Mouse (Mus musculus) midbrain, embryonic 13.5 days (tissue): Measurements from ENCODE around the gene Syngap1. TPM values are rescaled to one million over a fixed set of nuclear protein-coding genes. Genes with fewer than 3 reads are reported as not detected.

ENCODE experiments used
- ATAC-seq: fragments of 200-750 bp; cut with Nextera tagmentation; 2 replicates; pipeline ENCODE4 v1.8.0; 2017; ENCODE audit warnings: mild to moderate bottlenecking, moderate TSS enrichment, moderate library complexity
- H3K27ac ChIP-seq: fragments of 300-500 bp; sonication (generic); 2 replicates; pipeline ENCODE4 v1.5.1; 2015; ENCODE audit warnings: inconsistent platforms, mild to moderate bottlenecking, moderate library complexity
- H3K27me3 ChIP-seq: fragments of 300-500 bp; sonication (generic); 2 replicates; pipeline ENCODE4 v1.6.1; 2015; ENCODE audit warnings: mild to moderate bottlenecking, inconsistent platforms
- H3K36me3 ChIP-seq: fragments of 300-500 bp; sonication (generic); 2 replicates; pipeline ENCODE4 v1.6.1; 2015; ENCODE audit warnings: mild to moderate bottlenecking, inconsistent platforms
- H3K4me1 ChIP-seq: fragments of 300-500 bp; sonication (generic); replicated peaks from 2 replicates; pipeline ENCODE4 v1.6.1; 2015; ENCODE audit warnings: inconsistent platforms
- H3K4me2 ChIP-seq: fragments of 300-500 bp; sonication (generic); replicated peaks from 2 replicates; pipeline ENCODE4 v1.6.1; 2015; ENCODE audit warnings: moderate library complexity, mild to moderate bottlenecking, inconsistent platforms
- H3K4me3 ChIP-seq: fragments of 300-500 bp; sonication (generic); replicated peaks from 2 replicates; pipeline ENCODE4 v1.5.1; 2015; ENCODE audit warnings: mild to moderate bottlenecking, inconsistent platforms
- H3K9ac ChIP-seq: fragments of 300-500 bp; sonication (generic); replicated peaks from 2 replicates; pipeline ENCODE4 v1.6.1; 2015; ENCODE audit warnings: mild to moderate bottlenecking, inconsistent platforms
- H3K9me3 ChIP-seq: fragments of 300-500 bp; sonication (generic); 2 replicates; pipeline ENCODE4 v1.6.1; 2016; ENCODE audit warnings: mild to moderate bottlenecking, inconsistent platforms
- whole genome bisulfite sequencing: fragments of 180-500 bp; shearing (Covaris S2); methylation state at CpG from one replicate; pipeline ENCODE4 v1.1.7; 2015; 5-methylcytosine and 5-hydroxymethylcytosine counted together
- polyA plus RNA-seq: library from polyadenylated mRNA; unstranded; fragments of >200 nt; fragmentation: Nextera tagmentation; extraction: Ambion mirVana; gene quantifications from 2 replicates; pipeline ENCODE4 v1.2.1, GENCODE M21; 2015

The Syngap1 gene
- polyA plus RNA-seq, 1 experiment from 2014 or later: 6.2 TPM

DNA sequence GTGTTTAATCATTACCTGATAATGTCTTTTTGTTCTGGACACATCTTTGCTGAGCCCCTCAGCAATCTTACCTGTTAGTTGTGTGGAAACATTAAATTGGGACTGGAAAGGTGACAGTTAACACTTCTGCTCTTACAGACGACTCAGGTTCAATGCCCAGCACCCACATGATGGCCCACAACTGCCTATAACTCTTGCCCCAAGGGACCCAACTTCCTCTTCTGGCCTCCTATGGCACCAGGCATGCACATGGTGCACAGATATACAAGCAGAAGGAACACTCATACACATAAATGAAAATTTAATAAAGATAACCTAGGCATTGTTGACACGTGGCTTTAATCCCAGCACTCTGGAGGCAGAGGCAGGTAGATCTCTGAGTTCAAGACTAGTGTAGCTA, 38.4 kb downstream of the Syngap1 start:
- 83% methylated on average over 2 of the region's 2 CpGs for WGBS
- H3K36me3 ChIP-seq: peaks cover 63% of the 10 kb centered on the region
- no peaks in the 10 kb centered on the region for H3K9me3 ChIP-seq
- peaks cover 30% of the 10 kb centered on the region for H3K4me1 ChIP-seq
- no peak overlapping the region for H3K27ac ChIP-seq
- no peak for ATAC-seq
- H3K4me2 ChIP-seq: no peak overlapping the region
- H3K4me3 ChIP-seq: no peak overlapping the region
- no peak overlapping the region for H3K9ac ChIP-seq
- H3K27me3 ChIP-seq: no peaks in the 10 kb centered on the region

DNA sequence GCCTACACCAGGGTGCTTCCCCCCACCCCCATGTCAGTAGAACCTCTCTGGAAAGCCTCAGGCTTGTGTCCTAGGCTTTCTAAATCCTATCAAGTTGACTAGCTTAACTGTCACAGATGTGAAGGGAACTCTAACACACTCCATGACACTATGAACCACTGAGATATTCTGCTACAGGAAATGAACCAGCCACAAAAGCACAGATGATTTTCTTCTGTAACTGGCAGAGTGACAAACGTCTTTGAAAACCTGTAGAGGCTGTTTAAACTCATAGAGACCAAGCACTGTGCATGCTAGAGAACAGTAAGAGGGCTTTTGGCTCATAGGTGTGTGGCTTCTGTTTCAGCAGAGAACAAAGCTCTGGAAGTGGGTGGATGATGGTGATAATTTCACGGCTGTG, 40.0 kb downstream of the Syngap1 start:
- Histone ChIP-seq H3K27ac (no peak overlapping the region), H3K4me2 (no peak overlapping the region), H3K36me3 (peaks cover 46% of the 10 kb centered on the region), H3K9ac (no peak overlapping the region), H3K27me3 (no peaks in the 10 kb centered on the region), H3K4me3 (no peak overlapping the region), H3K4me1 (peaks cover 14% of the 10 kb centered on the region), H3K9me3 (no peaks in the 10 kb centered on the region)
- 78% methylated on average over 2 of the region's 2 CpGs for WGBS
- ATAC-seq: no peak

DNA sequence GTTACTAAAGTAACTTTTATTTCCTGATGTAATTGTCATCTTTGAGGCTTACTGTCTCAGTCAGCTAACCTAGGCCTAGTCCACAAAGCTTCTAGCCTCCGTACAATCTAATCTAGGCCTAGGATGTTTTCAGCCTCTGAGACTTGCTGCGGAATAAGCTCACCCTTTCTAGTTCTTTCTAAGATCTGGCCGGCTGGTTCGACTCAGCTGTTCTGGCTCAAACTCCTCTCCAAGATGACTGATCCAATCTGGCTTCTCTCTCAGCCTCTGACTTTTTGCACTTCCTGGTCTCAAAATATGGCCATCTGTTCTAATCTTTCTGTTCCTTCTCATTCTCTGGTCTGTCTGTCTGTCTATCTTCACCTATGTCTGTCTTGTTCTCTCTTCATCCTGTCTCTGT, 42.3 kb downstream of the Syngap1 start:
- Histone ChIP-seq H3K4me2 (no peak overlapping the region), H3K27ac (no peak overlapping the region), H3K9me3 (no peaks in the 10 kb centered on the region), H3K4me1 (0 out of 2 replicates have a peak, but pooled peaks cover 3% of the 10 kb centered on the region), H3K4me3 (no peak overlapping the region), H3K36me3 (peaks cover 29% of the 10 kb centered on the region), H3K9ac (no peak overlapping the region), H3K27me3 (no peaks in the 10 kb centered on the region)
- WGBS: 98% methylated on average over 4 of the region's 4 CpGs
- ATAC-seq: no peak

DNA sequence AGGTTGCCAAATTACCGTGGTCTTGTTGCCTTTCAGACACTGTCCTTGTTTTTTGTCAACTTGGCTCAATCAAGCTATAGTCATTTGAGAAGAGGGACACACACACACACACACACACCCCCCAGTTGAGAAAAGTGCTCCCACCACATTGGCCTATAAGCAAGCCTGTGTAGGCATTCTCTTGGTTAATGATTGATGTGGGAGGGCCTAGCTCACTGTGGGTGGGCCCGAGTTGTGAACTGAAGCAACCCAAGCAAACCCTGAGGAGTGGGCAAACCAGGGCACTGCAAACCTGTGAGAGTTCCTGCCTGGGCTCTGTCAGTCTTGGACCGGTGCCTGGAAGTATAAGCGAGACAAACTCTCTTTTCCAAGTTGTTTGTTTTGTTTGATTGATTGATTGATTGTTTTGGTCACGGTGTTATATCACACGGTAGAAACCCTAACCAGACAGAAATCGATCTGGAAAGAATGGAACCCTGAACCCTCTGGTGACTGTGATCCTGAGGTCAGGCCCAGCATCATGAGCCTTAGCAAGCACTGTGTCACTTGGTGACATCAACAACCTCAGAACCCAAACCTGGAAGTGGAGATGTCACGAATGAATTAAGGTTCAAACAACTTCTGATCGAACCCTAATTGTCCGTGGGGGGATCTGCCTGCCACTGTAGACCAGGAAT, 44.6 kb downstream of the Syngap1 start:
- no peak for ATAC-seq
- Histone ChIP-seq H3K27ac (no peak overlapping the region), H3K9me3 (no peaks in the 10 kb centered on the region), H3K4me1 (no peaks in the 10 kb centered on the region), H3K27me3 (no peaks in the 10 kb centered on the region), H3K9ac (no peak overlapping the region), H3K36me3 (0 out of 2 replicates have a peak, but pooled peaks cover 9% of the 10 kb centered on the region), H3K4me2 (no peak overlapping the region), H3K4me3 (no peak overlapping the region)
- WGBS: 93% methylated on average over 10 of the region's 10 CpGs

DNA sequence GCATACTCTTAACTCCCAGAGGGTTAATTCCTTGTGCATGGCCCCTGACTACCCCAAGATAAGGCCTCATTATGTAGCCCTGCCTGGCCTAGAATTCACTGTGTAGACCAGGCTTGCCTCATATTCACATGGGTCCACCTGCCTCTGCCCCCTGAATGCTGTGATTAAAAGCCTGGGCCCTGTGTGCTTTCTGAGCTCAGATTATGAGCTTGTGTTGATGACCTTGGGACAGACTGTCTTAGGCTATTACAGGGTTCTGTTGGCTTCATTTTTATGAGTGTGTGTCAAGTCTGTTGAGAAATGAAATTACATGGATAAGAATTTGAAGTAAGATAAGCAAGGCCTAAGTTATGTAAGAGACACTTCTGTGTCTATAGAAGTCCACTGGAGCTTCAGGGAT, 49.5 kb downstream of the Syngap1 start:
- H3K27ac ChIP-seq: no peak overlapping the region
- no peaks in the 10 kb centered on the region for H3K9me3 ChIP-seq
- H3K36me3 ChIP-seq: 0 out of 2 replicates have a peak, but pooled peaks cover 3% of the 10 kb centered on the region
- no peak for ATAC-seq
- no peak overlapping the region for H3K4me3 ChIP-seq
- no peak overlapping the region for H3K4me2 ChIP-seq
- no peak overlapping the region for H3K9ac ChIP-seq
- H3K4me1 ChIP-seq: no peaks in the 10 kb centered on the region
- no peaks in the 10 kb centered on the region for H3K27me3 ChIP-seq

DNA sequence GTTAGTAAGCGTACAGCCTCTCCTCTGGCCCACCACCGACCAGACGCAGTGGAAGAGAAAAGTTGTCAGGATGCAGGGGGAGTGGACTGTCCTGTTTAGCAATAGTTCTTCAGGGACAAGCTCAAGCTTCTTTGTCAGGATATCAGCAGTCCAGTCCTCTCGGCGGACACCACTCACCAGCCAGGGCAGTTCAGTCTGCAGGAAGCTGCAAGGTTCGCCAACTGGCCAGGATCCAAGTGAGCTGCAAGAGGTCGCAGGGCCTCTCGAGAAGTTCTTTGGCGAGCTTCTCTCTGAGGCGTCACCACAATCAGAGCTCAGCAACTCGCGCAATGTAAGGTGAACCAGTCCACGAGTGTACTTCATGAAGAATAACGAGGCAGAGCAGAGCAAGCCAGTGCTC, 53.4 kb downstream of the Syngap1 start:
- no peak for ATAC-seq
- Histone ChIP-seq H3K36me3 (no peaks in the 10 kb centered on the region), H3K4me3 (no peak overlapping the region), H3K9ac (no peak overlapping the region), H3K9me3 (no peaks in the 10 kb centered on the region), H3K4me2 (no peak overlapping the region), H3K27me3 (no peaks in the 10 kb centered on the region), H3K4me1 (no peaks in the 10 kb centered on the region), H3K27ac (no peak overlapping the region)
- 86% methylated on average over 14 of the region's 14 CpGs for WGBS

DNA sequence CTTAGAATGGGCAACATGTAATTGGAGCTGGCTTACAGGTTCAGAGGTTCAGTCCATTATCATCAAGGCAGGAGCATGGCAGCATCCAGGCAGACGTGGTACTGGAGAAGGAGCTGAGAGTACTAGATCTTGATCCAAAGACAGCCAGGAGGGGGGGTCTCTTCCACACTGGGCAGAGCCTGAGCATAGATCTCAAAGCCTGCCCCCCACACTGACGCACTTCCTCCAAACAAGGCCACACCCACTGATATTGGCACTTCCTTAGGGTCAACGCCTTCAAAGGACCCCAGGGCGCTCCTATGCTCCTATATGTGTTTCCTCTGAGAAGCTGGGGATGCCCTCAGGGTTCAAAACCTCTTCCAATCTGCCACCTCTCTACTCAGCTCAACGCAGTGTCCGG, 54.0 kb downstream of the Syngap1 start:
- WGBS: 89% methylated on average over 6 of the region's 6 CpGs
- Histone ChIP-seq H3K4me3 (no peak overlapping the region), H3K27ac (no peak overlapping the region), H3K36me3 (no peaks in the 10 kb centered on the region), H3K9me3 (no peaks in the 10 kb centered on the region), H3K4me2 (no peak overlapping the region), H3K27me3 (no peaks in the 10 kb centered on the region), H3K9ac (no peak overlapping the region), H3K4me1 (no peaks in the 10 kb centered on the region)
- no peak for ATAC-seq

DNA sequence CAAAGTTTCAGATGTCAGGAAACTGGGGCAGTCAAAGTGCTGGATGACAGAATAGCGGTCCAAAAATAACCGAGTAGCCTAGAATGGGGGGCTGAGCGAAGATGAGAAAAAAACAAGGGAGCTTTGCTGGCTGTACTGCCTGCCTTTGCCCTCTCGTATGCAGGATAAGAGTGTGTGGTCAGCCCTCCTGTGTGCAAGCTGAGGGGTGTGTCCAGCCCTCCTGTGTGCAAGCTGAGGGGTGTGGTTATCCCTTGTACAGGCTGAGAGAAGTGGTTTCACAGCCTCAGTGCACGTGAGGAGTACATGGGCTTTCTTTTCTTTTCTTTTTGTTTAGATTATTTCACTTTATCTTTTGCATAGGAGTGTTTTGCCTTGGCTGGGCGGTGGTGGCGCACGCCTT, 54.5 kb downstream of the Syngap1 start:
- no peaks in the 10 kb centered on the region for H3K36me3 ChIP-seq
- H3K4me2 ChIP-seq: no peak overlapping the region
- 80% methylated on average over 8 of the region's 8 CpGs for WGBS
- H3K4me3 ChIP-seq: no peak overlapping the region
- no peaks in the 10 kb centered on the region for H3K4me1 ChIP-seq
- no peak for ATAC-seq
- H3K27ac ChIP-seq: no peak overlapping the region
- H3K27me3 ChIP-seq: no peaks in the 10 kb centered on the region
- H3K9me3 ChIP-seq: no peaks in the 10 kb centered on the region
- H3K9ac ChIP-seq: no peak overlapping the region

DNA sequence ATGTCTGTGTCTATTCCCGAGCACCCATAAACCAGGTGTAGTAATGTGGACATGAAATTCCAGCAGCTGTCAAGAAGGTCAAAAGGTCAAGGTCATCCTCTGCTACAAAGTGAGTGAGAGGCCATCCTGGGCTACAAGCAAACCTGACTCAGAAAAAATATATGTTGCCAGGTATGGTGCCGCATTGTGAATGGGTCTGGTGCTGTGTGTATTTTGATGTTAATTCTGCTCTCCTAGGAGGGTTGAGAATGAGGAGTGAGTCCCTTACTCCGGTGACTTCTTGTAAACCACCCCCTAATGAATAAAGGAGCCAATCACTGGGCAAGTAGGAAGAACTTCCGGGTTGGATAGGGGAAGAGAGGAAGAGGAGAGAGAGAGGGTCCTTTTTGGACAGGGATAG, 56.6 kb downstream of the Syngap1 start:
- Histone ChIP-seq H3K27me3 (no peaks in the 10 kb centered on the region), H3K36me3 (no peaks in the 10 kb centered on the region), H3K4me3 (no peak overlapping the region), H3K4me1 (no peaks in the 10 kb centered on the region), H3K27ac (no peak overlapping the region), H3K4me2 (no peak overlapping the region), H3K9me3 (no peaks in the 10 kb centered on the region), H3K9ac (no peak overlapping the region)
- ATAC-seq: no peak
- 77% methylated on average over 4 of the region's 4 CpGs for WGBS

DNA sequence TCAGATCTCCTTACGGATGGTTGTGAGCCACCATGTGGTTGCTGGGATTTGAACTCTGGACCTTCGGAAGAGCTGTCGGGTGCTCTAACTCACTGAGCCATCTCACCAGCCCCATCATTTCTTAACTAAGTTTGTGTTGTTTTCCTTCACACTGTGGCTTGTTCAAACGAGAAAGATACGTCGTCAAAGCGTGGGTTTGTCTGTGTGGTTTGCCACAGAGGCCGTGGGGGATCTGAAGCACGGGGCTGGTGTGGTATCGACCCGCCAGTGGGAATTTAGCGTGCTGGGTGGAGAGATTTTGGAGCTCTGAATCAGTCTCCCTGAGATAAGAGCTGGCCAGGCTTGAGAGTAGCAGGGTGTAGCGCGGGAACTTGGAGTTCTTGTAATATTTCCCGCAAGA, 57.2 kb downstream of the Syngap1 start:
- Histone ChIP-seq H3K4me2 (no peak overlapping the region), H3K4me1 (no peaks in the 10 kb centered on the region), H3K9me3 (no peaks in the 10 kb centered on the region), H3K4me3 (no peak overlapping the region), H3K36me3 (no peaks in the 10 kb centered on the region), H3K27me3 (no peaks in the 10 kb centered on the region), H3K27ac (no peak overlapping the region), H3K9ac (no peak overlapping the region)
- no peak for ATAC-seq
- WGBS: 90% methylated on average over 15 of the region's 15 CpGs

DNA sequence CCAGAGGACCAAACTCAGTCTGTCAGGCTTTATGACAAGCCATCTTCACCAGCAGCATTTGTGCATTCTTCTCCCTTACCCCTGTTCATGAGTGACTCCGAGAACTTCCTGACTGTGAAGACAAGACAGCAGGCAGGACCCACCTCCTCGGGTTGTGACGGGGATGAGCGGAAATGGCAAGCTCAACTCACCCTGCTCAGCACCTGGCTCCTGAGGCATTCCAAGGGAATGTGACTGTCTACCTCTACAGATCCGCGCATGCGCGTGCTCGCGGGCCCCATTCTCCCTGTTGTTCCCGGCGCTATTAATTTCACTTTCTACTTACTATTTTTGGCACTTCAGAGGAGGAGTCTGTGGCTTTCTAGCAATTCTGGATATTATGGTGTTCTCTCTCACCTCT, 58.9 kb downstream of the Syngap1 start:
- Histone ChIP-seq H3K36me3 (no peaks in the 10 kb centered on the region), H3K9ac (no peak overlapping the region), H3K27ac (no peak overlapping the region), H3K27me3 (no peaks in the 10 kb centered on the region), H3K4me2 (no peak overlapping the region), H3K4me1 (no peaks in the 10 kb centered on the region), H3K9me3 (no peaks in the 10 kb centered on the region), H3K4me3 (no peak overlapping the region)
- no peak for ATAC-seq
- 84% methylated on average over 12 of the region's 12 CpGs for WGBS

DNA sequence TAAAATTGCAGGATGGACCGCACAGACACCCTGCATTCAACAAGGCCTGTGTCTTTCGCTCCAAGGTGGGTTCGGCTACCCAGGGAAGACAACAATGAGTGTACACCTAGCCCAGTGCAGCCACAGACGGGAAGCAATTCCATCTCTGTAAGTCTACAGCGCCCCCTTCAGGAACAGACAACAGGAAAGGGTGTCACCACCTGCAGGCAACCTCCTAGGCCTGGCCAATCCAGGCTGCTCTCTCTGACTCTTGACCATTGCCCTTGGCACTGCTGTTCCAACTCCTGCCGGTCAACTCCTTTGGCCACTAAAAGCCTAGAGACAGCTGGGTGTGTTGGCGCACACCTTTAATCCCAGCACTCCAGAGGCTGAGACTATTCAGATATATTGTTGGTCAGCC, 60.1 kb downstream of the Syngap1 start:
- Histone ChIP-seq H3K4me1 (no peaks in the 10 kb centered on the region), H3K9me3 (no peaks in the 10 kb centered on the region), H3K4me3 (no peak overlapping the region), H3K27me3 (no peaks in the 10 kb centered on the region), H3K9ac (no peak overlapping the region), H3K4me2 (no peak overlapping the region), H3K36me3 (no peaks in the 10 kb centered on the region), H3K27ac (no peak overlapping the region)
- no peak for ATAC-seq
- WGBS: 76% methylated on average over 7 of the region's 7 CpGs

DNA sequence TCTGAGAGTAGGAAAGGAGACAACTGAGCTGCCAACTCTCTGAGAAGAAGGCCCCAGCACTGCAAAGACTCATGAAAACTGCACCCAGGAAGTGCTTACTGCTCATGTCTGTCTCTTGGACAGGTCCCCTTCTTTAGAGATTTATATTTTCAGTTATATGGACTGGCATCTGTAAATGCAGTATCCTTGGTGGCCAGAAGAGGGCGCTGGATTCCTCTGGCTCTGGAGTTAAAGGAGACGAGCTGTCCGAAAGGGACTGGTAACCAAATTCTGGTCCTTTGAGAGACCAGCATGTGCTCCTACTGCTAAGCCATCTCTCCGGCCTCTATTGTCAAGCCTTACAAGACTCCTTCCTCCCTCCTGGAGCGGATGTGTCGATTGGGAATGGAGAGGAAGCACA, 60.8 kb downstream of the Syngap1 start:
- WGBS: 46% methylated on average over 6 of the region's 6 CpGs
- Histone ChIP-seq H3K4me2 (no peak overlapping the region), H3K4me3 (no peak overlapping the region), H3K27ac (no peak overlapping the region), H3K9me3 (no peaks in the 10 kb centered on the region), H3K9ac (no peak overlapping the region), H3K27me3 (no peaks in the 10 kb centered on the region), H3K4me1 (no peaks in the 10 kb centered on the region), H3K36me3 (no peaks in the 10 kb centered on the region)
- no peak for ATAC-seq
